Mouse (Mus musculus): Measurements from ENCODE around the gene H2-DMb2.

- no peak for TF ChIP-seq POLR2A (IDR thresholded peaks at IDR 0.05; ENCODE audit: insufficient read depth, low read depth, low read length)
- TF ChIP-seq CTCF (IDR thresholded peaks at IDR 0.05; ENCODE audit: insufficient read depth, low read depth, low read length), result no peak
Measured at GRCm38 (mm10) chr17:34152923-34153322, 9.8 kb downstream of the H2-DMb2 start, which contains the start of gene H2-DMb1.

Measured in olfactory bulb, adult 2 months (tissue).